Mouse (Mus musculus) C2C12 (cell line): ENCODE results near the gene Reln. TPM values are rescaled to one million over a fixed set of nuclear protein-coding genes. Genes with fewer than 3 reads are reported as not detected.

ENCODE experiments used
- H3K27me3 ChIP-seq: one replicate; pipeline ENCODE4 v1.6.1; 2011; ENCODE audit not compliant: control insufficient read depth, insufficient read depth, insufficient read length
- H3K36me3 ChIP-seq: one replicate; pipeline ENCODE4 v1.6.1; 2011; ENCODE audit not compliant: control insufficient read depth, insufficient read depth
- H3K4me3 ChIP-seq: one replicate; pipeline ENCODE4 v1.5.1; 2011; ENCODE audit warnings: mild to moderate bottlenecking, control low read depth; ENCODE audit not compliant: poor library complexity, insufficient read depth, severe bottlenecking
- H3K79me2 ChIP-seq: one replicate; pipeline ENCODE4 v1.6.1; 2011; ENCODE audit not compliant: control insufficient read depth, insufficient read depth
- H3K79me3 ChIP-seq: one replicate; pipeline ENCODE4 v1.6.1; 2011; ENCODE audit warnings: low read depth, control low read depth
- H3ac ChIP-seq: one replicate; pipeline ENCODE3; 2011; ENCODE audit warnings: low read depth; ENCODE audit not compliant: control insufficient read depth, insufficient read length
- CEBPB ChIP-seq: IDR thresholded peaks from one replicate; pipeline ENCODE4 v1.6.1; 2011; ENCODE audit warnings: low read depth, mild to moderate bottlenecking, control low read depth, moderate library complexity
- CTCF ChIP-seq: IDR thresholded peaks from one replicate; pipeline ENCODE4 v1.5.1; 2011; ENCODE audit not compliant: control insufficient read depth, insufficient read depth, insufficient read length
- FOSL1 ChIP-seq: IDR thresholded peaks from one replicate; pipeline ENCODE4 v1.8.0; 2011; ENCODE audit warnings: mild to moderate bottlenecking, low read length; ENCODE audit not compliant: poor library complexity, insufficient read depth, severe bottlenecking
- MAX ChIP-seq: IDR thresholded peaks from one replicate; pipeline ENCODE4 v1.6.1; 2011; ENCODE audit warnings: mild to moderate bottlenecking, control low read depth
- MYOD1 ChIP-seq: IDR thresholded peaks from one replicate; pipeline ENCODE4 v1.6.1; 2011; ENCODE audit warnings: low read depth; ENCODE audit not compliant: control insufficient read depth, insufficient read length
- MYOG ChIP-seq: IDR thresholded peaks from one replicate; pipeline ENCODE4 v1.6.1; 2011; ENCODE audit not compliant: control insufficient read depth, insufficient read length; ENCODE audit errors: extremely low read depth
- USF1 ChIP-seq: IDR thresholded peaks from one replicate; pipeline ENCODE4 v1.6.1; 2011; ENCODE audit warnings: low read depth, mild to moderate bottlenecking, control low read depth, moderate library complexity
- polyA plus RNA-seq: library from polyadenylated mRNA; unstranded; fragments of >200 nt; fragmentation: generic; extraction: Trizol; gene quantifications from one replicate; pipeline ENCODE4 v1.2.1, GENCODE M21; 2012; ENCODE audit warnings: missing spikeins

Gene Reln
- polyA plus RNA-seq, 1 experiment = not detected

- no peak overlapping the region for H3ac ChIP-seq
- H3K79me2 ChIP-seq = no peaks in the 10 kb centered on the region
- TF ChIP-seq CTCF = no peak
- H3K79me3 ChIP-seq = no peaks in the 10 kb centered on the region
- H3K4me3 ChIP-seq = no peak overlapping the region
- no peaks in the 10 kb centered on the region for H3K36me3 ChIP-seq
- H3K27me3 ChIP-seq = no peaks in the 10 kb centered on the region
Observed at GRCm38 (mm10) chr5:22118456-22118855, 226.0 kb downstream of the Reln start.

DNA sequence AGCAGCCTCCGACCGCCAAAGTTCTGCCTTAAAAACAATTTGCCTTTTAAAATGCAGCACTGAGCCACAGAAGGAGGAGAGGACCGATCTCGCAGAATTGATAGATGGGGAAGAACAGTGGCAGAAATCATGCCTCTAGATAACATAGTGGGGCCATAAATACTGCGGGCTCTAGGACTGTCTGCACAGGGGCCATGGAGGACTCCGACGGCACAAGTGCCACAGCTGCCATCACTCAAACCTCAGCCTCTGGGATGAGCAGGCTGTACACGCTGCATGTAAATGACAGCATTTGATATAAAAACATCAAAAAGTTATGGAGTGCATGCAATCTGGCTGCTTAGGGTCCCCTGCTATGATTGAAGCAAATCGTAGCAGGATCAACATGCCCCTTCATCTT is 227.6 kb downstream of the Reln start:
- Histone ChIP-seq H3K27me3 (no peaks in the 10 kb centered on the region), H3ac (no peak overlapping the region), H3K79me2 (no peaks in the 10 kb centered on the region), H3K4me3 (no peak overlapping the region), H3K36me3 (no peaks in the 10 kb centered on the region), H3K79me3 (no peaks in the 10 kb centered on the region)
- TF ChIP-seq CEBPB (no peak), MAX (no peak), FOSL1 (no peak), USF1 (no peak), CTCF (no peak), MYOG (no peak), MYOD1 (no peak)

DNA sequence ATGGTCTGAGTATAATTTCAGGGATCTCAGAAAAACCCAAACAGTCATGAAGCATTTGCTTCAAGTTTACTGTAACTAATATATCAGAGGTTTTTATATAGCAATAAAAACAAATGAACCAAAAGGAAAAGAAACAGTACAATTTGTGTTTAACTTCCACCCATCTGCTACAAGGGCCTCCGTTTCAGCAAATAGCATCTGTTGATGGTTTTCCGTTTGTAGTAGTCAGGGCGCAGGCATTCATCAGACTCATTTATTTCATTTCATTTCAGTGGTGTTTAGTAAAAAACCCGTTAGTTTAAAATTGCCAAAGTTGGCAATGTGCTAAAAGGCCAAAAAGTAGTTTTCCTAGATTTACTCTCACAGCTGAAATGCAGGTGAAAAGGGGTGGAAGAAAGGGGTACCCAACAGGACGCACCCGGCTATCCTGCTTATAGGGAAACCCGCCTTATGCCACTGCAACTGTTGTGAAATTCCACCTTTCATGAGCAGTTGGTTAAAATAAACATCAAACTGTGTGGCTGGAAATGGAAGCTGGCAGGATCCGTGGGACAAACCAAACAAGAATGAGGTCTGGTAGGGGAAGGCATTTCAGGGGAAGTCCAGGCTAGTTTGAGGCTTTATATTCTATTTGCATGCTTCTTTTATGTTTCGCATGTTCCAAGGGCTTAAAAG is 237.6 kb downstream of the Reln start:
- TF ChIP-seq CTCF (no peak), MYOG (no peak), CEBPB (no peak), MYOD1 (no peak), FOSL1 (no peak), MAX (no peak), USF1 (no peak)
- no peaks in the 10 kb centered on the region for H3K36me3 ChIP-seq
- H3K79me2 ChIP-seq = no peaks in the 10 kb centered on the region
- no peaks in the 10 kb centered on the region for H3K27me3 ChIP-seq
- H3K4me3 ChIP-seq = no peak overlapping the region
- no peaks in the 10 kb centered on the region for H3K79me3 ChIP-seq
- no peak overlapping the region for H3ac ChIP-seq

DNA sequence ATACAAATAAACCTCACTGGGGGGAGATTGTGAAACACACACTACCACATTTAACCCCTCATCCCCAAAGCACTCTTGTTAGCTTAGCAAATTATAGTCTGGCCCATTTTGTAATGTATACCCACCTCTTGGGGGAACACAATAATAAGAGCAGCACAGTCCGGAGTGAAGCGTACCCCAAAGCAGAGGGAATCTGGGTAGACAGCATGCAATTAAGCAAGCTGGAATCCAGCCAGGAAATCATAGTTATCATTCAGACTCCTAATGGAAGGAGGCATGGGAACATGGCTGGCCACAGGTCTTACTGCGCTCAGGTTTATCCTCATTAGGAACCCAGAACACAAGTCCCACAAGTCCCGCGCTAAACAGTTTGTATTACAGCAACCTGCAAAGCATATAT is 249.5 kb downstream of the Reln start:
- Histone ChIP-seq H3K27me3 (no peaks in the 10 kb centered on the region), H3K79me3 (no peaks in the 10 kb centered on the region), H3ac (no peak overlapping the region), H3K79me2 (no peaks in the 10 kb centered on the region), H3K36me3 (no peaks in the 10 kb centered on the region), H3K4me3 (no peak overlapping the region)
- no peak for TF ChIP-seq USF1
- no peak for TF ChIP-seq CTCF
- no peak for TF ChIP-seq FOSL1
- TF ChIP-seq CEBPB = no peak
- no peak for TF ChIP-seq MYOG
- TF ChIP-seq MAX = no peak
- no peak for TF ChIP-seq MYOD1

- H3K79me2 ChIP-seq = no peaks in the 10 kb centered on the region
- H3K27me3 ChIP-seq = no peaks in the 10 kb centered on the region
- no peak overlapping the region for H3ac ChIP-seq
- no peaks in the 10 kb centered on the region for H3K79me3 ChIP-seq
- no peak overlapping the region for H3K4me3 ChIP-seq
- no peaks in the 10 kb centered on the region for H3K36me3 ChIP-seq
- no peak for TF ChIP-seq CTCF
- no peak for TF ChIP-seq FOSL1
- TF ChIP-seq MAX = no peak
- no peak for TF ChIP-seq MYOD1
Observed at GRCm38 (mm10) chr5:22094043-22094442, 250.5 kb downstream of the Reln start.

- TF ChIP-seq MYOG = no peak
- TF ChIP-seq FOSL1 = no peak
- H3K36me3 ChIP-seq = no peaks in the 10 kb centered on the region
- no peaks in the 10 kb centered on the region for H3K27me3 ChIP-seq
Observed at GRCm38 (mm10) chr5:22093157-22093865, 251.2 kb downstream of the Reln start.

More at GRCm38 (mm10) chr5:22093157-22093865, 251.2 kb downstream of the Reln start:
- no peaks in the 10 kb centered on the region for H3K79me3 ChIP-seq
- H3K4me3 ChIP-seq = no peak overlapping the region
- no peak overlapping the region for H3ac ChIP-seq
- H3K79me2 ChIP-seq = no peaks in the 10 kb centered on the region
